Mouse (Mus musculus) midbrain, embryonic 11.5 days (tissue): ENCODE data around the gene Tbc1d10c. TPM values are rescaled to one million over a fixed set of nuclear protein-coding genes. Genes with fewer than 3 reads are reported as not detected.

ENCODE experiments used
- ATAC-seq: fragments of 200-750 bp; cut with Nextera tagmentation; 2 replicates; pipeline ENCODE4 v1.8.0; 2017; ENCODE audit warnings: moderate TSS enrichment, moderate library complexity; ENCODE audit not compliant: low FRiP score
- DNase-seq: peaks from one replicate; pipeline ENCODE4 v3.0.0; 2015; ENCODE audit warnings: low spot score; ENCODE audit errors: missing footprints
- H3K27ac ChIP-seq: fragments of 300-500 bp; sonication (generic); 2 replicates; pipeline ENCODE4 v1.5.1; 2014; ENCODE audit warnings: low read depth, low read length
- H3K27me3 ChIP-seq: fragments of 300-500 bp; sonication (generic); 2 replicates; pipeline ENCODE4 v1.6.1; 2014; ENCODE audit warnings: mild to moderate bottlenecking, low read length, moderate library complexity, mixed read lengths; ENCODE audit not compliant: control insufficient read depth, insufficient read depth
- H3K36me3 ChIP-seq: fragments of 300-500 bp; sonication (generic); 2 replicates; pipeline ENCODE4 v1.6.1; 2014; ENCODE audit warnings: mild to moderate bottlenecking, low read length, moderate library complexity, mixed read lengths; ENCODE audit not compliant: control insufficient read depth, insufficient read depth
- H3K4me1 ChIP-seq: fragments of 300-500 bp; sonication (generic); 2 replicates; pipeline ENCODE4 v1.6.1; 2014; ENCODE audit warnings: low read length; ENCODE audit not compliant: control insufficient read depth, insufficient read depth
- H3K4me2 ChIP-seq: fragments of 300-500 bp; sonication (generic); 2 replicates; pipeline ENCODE4 v1.6.1; 2014; ENCODE audit warnings: mild to moderate bottlenecking, moderate library complexity
- H3K4me3 ChIP-seq: fragments of 300-500 bp; sonication (generic); 2 replicates; pipeline ENCODE4 v1.5.1; 2014; ENCODE audit warnings: low read depth, low read length
- H3K9ac ChIP-seq: fragments of 300-500 bp; sonication (generic); 2 replicates; pipeline ENCODE4 v1.6.1; 2014; ENCODE audit warnings: low read length
- H3K9me3 ChIP-seq: fragments of 300-500 bp; sonication (generic); 2 replicates; pipeline ENCODE4 v1.6.1; 2016; ENCODE audit warnings: low read length; ENCODE audit not compliant: control insufficient read depth
- WGBS: fragments of 180-500 bp; shearing (Covaris S2); extraction: QIAGEN DNeasy Blood & Tissue Kit; methylation state at CpG from one replicate; pipeline ENCODE4 v1.1.7; 2014; 5-methylcytosine and 5-hydroxymethylcytosine counted together
- polyA plus RNA-seq: library from polyadenylated mRNA; unstranded; fragments of >200 nt; fragmentation: Nextera tagmentation; extraction: Ambion mirVana; gene quantifications from 2 replicates; pipeline ENCODE4 v1.2.1, GENCODE M21; 2014

The Tbc1d10c gene
- polyA plus RNA-seq = 0.29 and 1.5 TPM in 2 replicates

GRCm38 (mm10) chr19:4190831-4191334, at the start of gene Tbc1d10c:
Gene Tbc1d10c, minus strand, starts transcription at chr19:4191284.
- ATAC-seq = no peak

DNA sequence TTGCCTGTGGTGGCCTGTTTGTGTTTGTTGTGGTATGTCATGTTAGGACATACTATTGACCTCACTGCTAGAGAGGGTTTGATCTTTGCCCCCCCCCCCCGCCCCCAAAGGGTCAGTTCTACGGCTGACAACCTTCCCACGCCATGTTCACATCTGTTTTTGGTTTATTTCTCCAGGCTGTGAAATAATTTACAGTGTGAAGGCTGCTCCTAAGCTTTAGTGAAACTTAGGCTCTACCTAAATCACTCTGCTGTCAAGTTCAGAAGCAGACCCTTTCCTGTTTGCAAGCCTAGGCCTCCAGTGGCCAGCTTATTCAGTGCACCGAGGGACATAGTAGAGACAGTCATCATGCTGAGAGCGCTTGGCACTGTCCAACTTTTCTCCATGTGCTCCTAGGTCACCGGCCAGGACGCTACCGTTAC, 49.2 kb upstream of the Tbc1d10c start:
- ATAC-seq (no peak), DNase-seq (no peak)
- Histone ChIP-seq H3K4me3 (no peak overlapping the region), H3K27ac (no peak overlapping the region), H3K27me3 (no peaks in the 10 kb centered on the region), H3K9ac (no peak overlapping the region), H3K4me1 (no peaks in the 10 kb centered on the region), H3K4me2 (no peak overlapping the region), H3K9me3 (no peaks in the 10 kb centered on the region), H3K36me3 (no peaks in the 10 kb centered on the region)
- 73% methylated on average over 8 of the region's 8 CpGs for WGBS

More at GRCm38 (mm10) chr19:4190831-4191334, at the start of gene Tbc1d10c:
- H3K27ac ChIP-seq = peak within 1 kb of the TSS; percentile 68
- H3K27me3 ChIP-seq = no peaks in the 10 kb centered on the region
- peaks cover 12% of the 10 kb centered on the region for H3K4me1 ChIP-seq
- H3K9ac ChIP-seq = peak within 1 kb of the TSS; percentile 98
- DNase-seq = no peak
- H3K9me3 ChIP-seq = no peaks in the 10 kb centered on the region
- H3K4me2 ChIP-seq = peak within 1 kb of the TSS; percentile 91
- peak within 1 kb of the TSS; percentile 97 for H3K4me3 ChIP-seq
- H3K36me3 ChIP-seq = peaks cover 11% of the 10 kb centered on the region
- 65% methylated on average over 4 of the region's 4 CpGs for WGBS

DNA sequence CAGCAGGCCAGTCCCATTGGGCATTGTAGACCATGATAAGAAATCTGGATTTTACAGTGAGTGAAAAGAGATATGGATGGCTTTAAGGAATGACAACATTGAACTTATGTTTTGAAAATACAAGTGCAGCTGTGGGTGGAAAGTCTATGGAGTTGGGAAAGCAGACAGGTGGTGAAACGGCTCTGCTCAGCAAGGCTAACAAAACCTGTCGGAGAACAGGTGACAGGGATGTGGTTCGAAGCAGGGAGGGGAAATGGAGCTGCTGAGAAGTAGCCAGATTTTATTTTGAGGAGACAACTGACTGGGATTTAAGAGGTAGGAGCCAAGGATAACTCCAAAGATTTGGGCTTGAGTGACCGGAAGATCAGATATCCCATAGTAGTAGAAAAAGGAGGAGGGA, 43.5 kb upstream of the Tbc1d10c start:
- DNase-seq = no peak
- ATAC-seq = no peak
- Histone ChIP-seq H3K4me1 (peaks cover 9% of the 10 kb centered on the region), H3K9ac (no peak overlapping the region), H3K9me3 (no peaks in the 10 kb centered on the region), H3K27ac (no peak overlapping the region), H3K4me3 (no peak overlapping the region), H3K4me2 (no peak overlapping the region), H3K36me3 (no peaks in the 10 kb centered on the region), H3K27me3 (peaks cover under 1% of the 10 kb centered on the region; the same call in 1 of the 2 replicates)
- 81% methylated on average over 4 of the region's 4 CpGs for WGBS

DNA sequence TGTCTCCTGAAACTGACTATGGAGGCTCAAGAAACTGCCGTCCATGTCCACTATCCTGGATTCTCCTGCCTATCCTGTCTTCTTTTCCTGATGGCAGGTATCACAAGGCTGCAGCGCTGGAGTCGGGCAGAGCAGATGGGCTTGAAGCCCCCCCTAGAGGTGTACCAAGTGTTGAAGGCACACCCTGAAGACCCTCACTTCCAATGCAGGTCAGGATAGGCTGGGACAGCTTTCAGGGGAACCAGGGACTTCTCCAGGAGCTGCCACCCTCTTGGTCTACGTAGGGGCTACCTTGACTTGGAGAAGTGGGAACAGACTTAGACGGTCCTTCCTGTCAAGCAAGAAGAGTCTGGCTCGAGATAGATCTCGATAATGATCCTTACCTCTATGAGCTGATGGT, 41.6 kb upstream of the Tbc1d10c start:
- DNase-seq (no peak), ATAC-seq (no peak)
- H3K4me1 ChIP-seq = peaks cover 9% of the 10 kb centered on the region
- H3K36me3 ChIP-seq = no peaks in the 10 kb centered on the region
- H3K9me3 ChIP-seq = no peaks in the 10 kb centered on the region
- 81% methylated on average over 7 of the region's 7 CpGs for WGBS
- no peak overlapping the region for H3K4me2 ChIP-seq
- no peak overlapping the region for H3K4me3 ChIP-seq
- peaks cover 3% of the 10 kb centered on the region; the same call in 1 of the 2 replicates for H3K27me3 ChIP-seq
- H3K27ac ChIP-seq = no peak overlapping the region
- H3K9ac ChIP-seq = peak overlapping the region; percentile 67

DNA sequence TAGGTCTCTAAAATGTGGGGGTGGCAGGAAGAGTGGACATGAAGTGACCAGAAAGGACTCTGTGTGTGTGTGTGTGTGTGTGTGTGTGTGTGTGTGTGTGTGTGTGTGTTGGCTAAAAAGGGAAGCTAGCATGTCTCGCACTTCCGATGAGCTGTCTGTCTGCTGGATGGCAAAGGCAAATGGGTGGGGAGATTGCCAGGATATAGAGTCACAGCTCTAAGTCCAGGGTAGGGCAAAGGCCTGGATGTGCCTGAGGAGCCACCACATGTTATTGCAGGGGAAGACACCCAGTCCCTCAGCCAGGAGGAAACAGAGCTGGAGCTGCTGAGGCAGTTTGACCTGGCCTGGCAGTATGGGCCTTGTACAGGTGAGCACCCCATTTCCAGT, 41.1 kb upstream of the Tbc1d10c start:
- Histone ChIP-seq H3K36me3 (no peaks in the 10 kb centered on the region), H3K9me3 (no peaks in the 10 kb centered on the region), H3K27ac (no peak overlapping the region), H3K27me3 (peaks cover 3% of the 10 kb centered on the region; the same call in 1 of the 2 replicates), H3K4me3 (peak overlapping the region; percentile 49), H3K9ac (peak overlapping the region; percentile 67), H3K4me1 (peaks cover 9% of the 10 kb centered on the region), H3K4me2 (peak overlapping the region; percentile 80)
- no peak; the same call in 1 of the 2 replicates for ATAC-seq
- no peak for DNase-seq
- WGBS = 80% methylated on average over 2 of the region's 2 CpGs

- peak within 1 kb of the TSS; percentile 67 for H3K9ac ChIP-seq
- DNase-seq (peak; percentile 96), ATAC-seq (peak; percentile 92)
- WGBS = 12% methylated on average over 26 of the region's 26 CpGs
- H3K27me3 ChIP-seq = peaks cover 3% of the 10 kb centered on the region; the same call in 1 of the 2 replicates
- no peak within 1 kb of the TSS for H3K27ac ChIP-seq
- H3K4me1 ChIP-seq = peaks cover 9% of the 10 kb centered on the region
- peak within 1 kb of the TSS; percentile 49 for H3K4me3 ChIP-seq
- H3K9me3 ChIP-seq = no peaks in the 10 kb centered on the region
- no peaks in the 10 kb centered on the region for H3K36me3 ChIP-seq
- H3K4me2 ChIP-seq = peak within 1 kb of the TSS; percentile 80
Observed at GRCm38 (mm10) chr19:4231253-4232185, 40.4 kb upstream of the Tbc1d10c start, which contains the start of gene Pold4. Gene Pold4, plus strand, starts transcription at chr19:4231899.

DNA sequence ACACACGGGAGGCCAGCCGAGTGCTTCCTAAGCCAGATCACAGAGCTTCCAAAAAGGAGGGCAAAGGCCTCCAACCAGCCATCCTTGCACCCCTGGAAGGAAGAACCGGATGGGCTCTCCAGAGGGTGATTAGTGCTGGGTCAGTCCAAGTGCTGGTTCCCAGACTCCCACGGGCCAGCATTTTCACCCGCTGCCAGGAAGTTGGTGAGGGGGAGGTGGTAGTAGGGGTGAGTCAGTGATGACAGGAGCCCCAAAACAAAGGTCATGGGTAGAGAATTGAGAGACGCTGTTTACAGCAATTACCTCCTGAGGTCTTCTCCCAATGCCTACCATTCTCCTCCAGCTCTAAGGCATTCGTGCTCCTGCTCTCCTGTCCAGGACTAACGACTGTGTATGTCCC, 39.3 kb upstream of the Tbc1d10c start:
- H3K27me3 ChIP-seq = peaks cover 3% of the 10 kb centered on the region; the same call in 1 of the 2 replicates
- H3K9me3 ChIP-seq = no peaks in the 10 kb centered on the region
- DNase-seq (no peak), ATAC-seq (no peak)
- no peak overlapping the region for H3K27ac ChIP-seq
- H3K36me3 ChIP-seq = no peaks in the 10 kb centered on the region
- no peak overlapping the region for H3K4me3 ChIP-seq
- peaks cover 9% of the 10 kb centered on the region for H3K4me1 ChIP-seq
- 75% methylated on average over 8 of the region's 8 CpGs for WGBS
- H3K9ac ChIP-seq = no peak overlapping the region
- H3K4me2 ChIP-seq = no peak overlapping the region

- no peak for ATAC-seq
- 49% methylated on average over 9 of the region's 9 CpGs for WGBS
- peak; percentile 62 for DNase-seq
- Histone ChIP-seq H3K9me3 (no peaks in the 10 kb centered on the region), H3K4me3 (no peak overlapping the region), H3K4me1 (peaks cover 9% of the 10 kb centered on the region), H3K9ac (no peak overlapping the region), H3K27me3 (peaks cover 3% of the 10 kb centered on the region; the same call in 1 of the 2 replicates), H3K4me2 (no peak overlapping the region), H3K27ac (no peak overlapping the region), H3K36me3 (no peaks in the 10 kb centered on the region)
Observed at GRCm38 (mm10) chr19:4229451-4230076, 38.5 kb upstream of the Tbc1d10c start.
